Mouse (Mus musculus) heart, postnatal 0 days (tissue): ENCODE measurements around the gene Klhl29. TPM values are rescaled to one million over a fixed set of nuclear protein-coding genes. Genes with fewer than 3 reads are reported as not detected.

ENCODE experiments used
- ATAC-seq: fragments of 200-750 bp; cut with Nextera tagmentation; 2 replicates; pipeline ENCODE4 v1.8.0; 2017; ENCODE audit warnings: low read depth, moderate number of reproducible peaks, moderate library complexity; ENCODE audit not compliant: insufficient read depth
- DNase-seq: peaks from one replicate; pipeline ENCODE4 v3.0.0-alpha.2; 2016; ENCODE audit warnings: low spot score
- H3K27ac ChIP-seq: fragments of 300-500 bp; sonication (generic); 2 replicates; pipeline ENCODE4 v1.5.1; 2014; ENCODE audit warnings: low read depth, mild to moderate bottlenecking
- H3K27me3 ChIP-seq: fragments of 300-500 bp; sonication (generic); 2 replicates; pipeline ENCODE4 v1.6.1; 2014; ENCODE audit warnings: low read length, mixed read lengths; ENCODE audit not compliant: control insufficient read depth, insufficient read depth
- H3K36me3 ChIP-seq: fragments of 300-500 bp; sonication (generic); replicated peaks from 2 replicates; pipeline ENCODE4 v1.6.1; 2014; ENCODE audit warnings: low read length, mixed read lengths; ENCODE audit not compliant: control insufficient read depth, insufficient read depth
- H3K4me1 ChIP-seq: fragments of 300-500 bp; sonication (generic); 2 replicates; pipeline ENCODE4 v1.6.1; 2014; ENCODE audit warnings: antibody characterized with exemption; ENCODE audit not compliant: control insufficient read depth, insufficient read depth
- H3K4me2 ChIP-seq: fragments of 300-500 bp; sonication (generic); 2 replicates; pipeline ENCODE4 v1.6.1; 2014; ENCODE audit warnings: low read depth, mild to moderate bottlenecking, low read length, moderate library complexity
- H3K4me3 ChIP-seq: fragments of 300-500 bp; sonication (generic); 2 replicates; pipeline ENCODE4 v1.5.1; 2014; ENCODE audit warnings: low read depth, low read length
- H3K9ac ChIP-seq: fragments of 300-500 bp; sonication (generic); replicated peaks from 2 replicates; pipeline ENCODE4 v1.6.1; 2014; ENCODE audit warnings: low read depth, low read length, mixed read lengths
- H3K9me3 ChIP-seq: fragments of 300-500 bp; sonication (generic); replicated peaks from 2 replicates; pipeline ENCODE4 v1.6.1; 2016; ENCODE audit warnings: low read length; ENCODE audit not compliant: control insufficient read depth
- CTCF ChIP-seq: IDR thresholded peaks from 2 replicates; pipeline ENCODE4 v1.5.1; 2016; ENCODE audit warnings: antibody characterized with exemption, control low read depth, low read depth
- EP300 ChIP-seq: IDR thresholded peaks from 2 replicates; pipeline ENCODE4 v1.6.1; 2016; ENCODE audit warnings: antibody characterized with exemption, low read depth
- WGBS: fragments of 180-500 bp; shearing (Covaris S2); extraction: QIAGEN DNeasy Blood & Tissue Kit; methylation state at CpG from one replicate; pipeline ENCODE4 v1.1.7; 2014; 5-methylcytosine and 5-hydroxymethylcytosine counted together
- polyA plus RNA-seq: library from polyadenylated mRNA; unstranded; fragments of >200 nt; fragmentation: Nextera tagmentation; extraction: Ambion mirVana; gene quantifications from 2 replicates; pipeline ENCODE4 v1.2.1, GENCODE M21; 2015
- total RNA-seq: library from RNA; depleted of rRNA; stranded (reverse); fragments of >200 nt; gene quantifications from 2 replicates; pipeline ENCODE4 v1.2.3, GENCODE M21; 2014; ENCODE audit warnings: low replicate concordance

Gene Klhl29
- total and polyA plus RNA-seq, 2 experiments from 2014 or later, result 0.04 to 0.11 TPM

- H3K36me3 ChIP-seq, result no peaks in the 10 kb centered on the region
- no peaks in the 10 kb centered on the region for H3K27me3 ChIP-seq
- H3K4me2 ChIP-seq, result no peak overlapping the region
- 79% methylated on average over 8 of the region's 8 CpGs for WGBS
- ATAC-seq (no peak), DNase-seq (no peak)
- no peaks in the 10 kb centered on the region for H3K9me3 ChIP-seq
- H3K4me3 ChIP-seq, result no peak overlapping the region
- TF ChIP-seq EP300 (no peak), CTCF (no peak)
- peaks cover 13% of the 10 kb centered on the region; the same call in 1 of the 2 replicates for H3K4me1 ChIP-seq
- no peak overlapping the region for H3K9ac ChIP-seq
- no peak overlapping the region for H3K27ac ChIP-seq
Observed at GRCm38 (mm10) chr12:5242551-5243330, 132.7 kb downstream of the Klhl29 start.

- DNase-seq, result no peak
- H3K4me2 ChIP-seq, result no peak overlapping the region
- no peak overlapping the region for H3K4me3 ChIP-seq
- ATAC-seq, result no peak
- peaks cover 18% of the 10 kb centered on the region; the same call in 1 of the 2 replicates for H3K4me1 ChIP-seq
- H3K27me3 ChIP-seq, result no peaks in the 10 kb centered on the region
- no peak overlapping the region for H3K9ac ChIP-seq
- H3K9me3 ChIP-seq, result no peaks in the 10 kb centered on the region
- no peak overlapping the region for H3K27ac ChIP-seq
- H3K36me3 ChIP-seq, result no peaks in the 10 kb centered on the region
- 87% methylated on average over 17 of the region's 17 CpGs for WGBS
- TF ChIP-seq CTCF (no peak), EP300 (no peak)
Observed at GRCm38 (mm10) chr12:5239451-5240245, 135.8 kb downstream of the Klhl29 start.

- H3K27ac ChIP-seq, result no peak overlapping the region
- peak; percentile 67; the same call in 1 of the 2 replicates for ATAC-seq
Observed at GRCm38 (mm10) chr12:5237078-5237477, 138.4 kb downstream of the Klhl29 start.

GRCm38 (mm10) chr12:5235596-5235995 is 139.9 kb downstream of the Klhl29 start:
- DNase-seq (no peak), ATAC-seq (no peak)
- TF ChIP-seq CTCF (no peak), EP300 (no peak)
- no peak overlapping the region for H3K4me2 ChIP-seq
- no peaks in the 10 kb centered on the region for H3K36me3 ChIP-seq
- peaks cover 18% of the 10 kb centered on the region; the same call in 1 of the 2 replicates for H3K4me1 ChIP-seq
- 87% methylated on average over 12 of the region's 12 CpGs for WGBS
- no peaks in the 10 kb centered on the region for H3K27me3 ChIP-seq
- H3K4me3 ChIP-seq, result no peak overlapping the region
- no peak overlapping the region for H3K27ac ChIP-seq
- H3K9ac ChIP-seq, result no peak overlapping the region
- no peaks in the 10 kb centered on the region for H3K9me3 ChIP-seq

More at GRCm38 (mm10) chr12:5237078-5237477, 138.4 kb downstream of the Klhl29 start:
- Histone ChIP-seq H3K4me3 (no peak overlapping the region), H3K4me2 (no peak overlapping the region), H3K9me3 (no peaks in the 10 kb centered on the region), H3K27me3 (no peaks in the 10 kb centered on the region), H3K9ac (no peak overlapping the region), H3K4me1 (peaks cover 18% of the 10 kb centered on the region; the same call in 1 of the 2 replicates), H3K36me3 (no peaks in the 10 kb centered on the region)
- peak; percentile 37 for DNase-seq
- TF ChIP-seq EP300, result no peak
- no peak for TF ChIP-seq CTCF
- 29% methylated on average over 5 of the region's 5 CpGs for WGBS

GRCm38 (mm10) chr12:5230504-5230903 is 145.0 kb downstream of the Klhl29 start:
- 83% methylated on average over 5 of the region's 5 CpGs for WGBS
- ATAC-seq, result no peak
- TF ChIP-seq CTCF (no peak), EP300 (no peak)

More at GRCm38 (mm10) chr12:5230504-5230903, 145.0 kb downstream of the Klhl29 start:
- Histone ChIP-seq H3K4me2 (no peak overlapping the region), H3K9me3 (no peaks in the 10 kb centered on the region), H3K27ac (no peak overlapping the region), H3K27me3 (0 out of 2 replicates have a peak, but pooled peaks cover 4% of the 10 kb centered on the region), H3K36me3 (no peaks in the 10 kb centered on the region), H3K4me3 (no peak overlapping the region), H3K9ac (no peak overlapping the region), H3K4me1 (no peaks in the 10 kb centered on the region)
- no peak for DNase-seq
